Mouse (Mus musculus): Measurements from ENCODE around the gene Apoe. TPM values are rescaled to one million over a fixed set of nuclear protein-coding genes. Genes with fewer than 3 reads are reported as not detected.

Apoe gene
- polyA plus RNA-seq, 1 experiment from 2014 or later = 265 TPM

Other genes starting within 250 kb of the Apoe start
- 18.3 and 18.8 TPM in 2 replicates for gene Mark4, start 240.4 kb downstream of the Apoe start, polyA plus RNA-seq (2015; fragmentation: Nextera tagmentation; extraction: Ambion mirVana)
- gene Exoc3l2, start 235.9 kb downstream of the Apoe start, polyA plus RNA-seq (2015; fragmentation: Nextera tagmentation; extraction: Ambion mirVana) = 0.17 and 0.29 TPM in 2 replicates
- gene Bloc1s3, start 190.8 kb downstream of the Apoe start, polyA plus RNA-seq (2015; fragmentation: Nextera tagmentation; extraction: Ambion mirVana) = 4.9 and 5.4 TPM in 2 replicates
- 35.3 and 43.0 TPM in 2 replicates for gene Trappc6a, start 190.8 kb downstream of the Apoe start, polyA plus RNA-seq (2015; fragmentation: Nextera tagmentation; extraction: Ambion mirVana)
- 0.66 and 0.75 TPM in 2 replicates for gene Nkpd1, start 181.3 kb downstream of the Apoe start, polyA plus RNA-seq (2015; fragmentation: Nextera tagmentation; extraction: Ambion mirVana)
- gene Ppp1r37, start 136.1 kb downstream of the Apoe start, polyA plus RNA-seq (2015; fragmentation: Nextera tagmentation; extraction: Ambion mirVana) = 37.8 and 40.5 TPM in 2 replicates
- 0.19 and 0.57 TPM in 2 replicates for gene Zfp296, start 121.9 kb downstream of the Apoe start, polyA plus RNA-seq (2015; fragmentation: Nextera tagmentation; extraction: Ambion mirVana)
- gene Gemin7, start 121.6 kb downstream of the Apoe start, polyA plus RNA-seq (2015; fragmentation: Nextera tagmentation; extraction: Ambion mirVana) = 124 and 127 TPM in 2 replicates
- 61.3 and 64.9 TPM in 2 replicates for gene Clasrp, start 94.7 kb downstream of the Apoe start, polyA plus RNA-seq (2015; fragmentation: Nextera tagmentation; extraction: Ambion mirVana)
- gene Relb, start 69.8 kb downstream of the Apoe start, polyA plus RNA-seq (2015; fragmentation: Nextera tagmentation; extraction: Ambion mirVana) = 2.6 and 2.7 TPM in 2 replicates
- 92.4 and 99.6 TPM in 2 replicates for gene Clptm1, start 34.2 kb downstream of the Apoe start, polyA plus RNA-seq (2015; fragmentation: Nextera tagmentation; extraction: Ambion mirVana)
- gene Apoc2, start 21.2 kb downstream of the Apoe start, polyA plus RNA-seq (2015; fragmentation: Nextera tagmentation; extraction: Ambion mirVana) = not detected in 2 replicates
- not detected in 2 replicates for gene Gm44805, start 17.8 kb downstream of the Apoe start, polyA plus RNA-seq (2015; fragmentation: Nextera tagmentation; extraction: Ambion mirVana)
- gene Apoc4, start 17.7 kb downstream of the Apoe start, polyA plus RNA-seq (2015; fragmentation: Nextera tagmentation; extraction: Ambion mirVana) = not detected in 2 replicates
- gene Apoc1, start 6.5 kb downstream of the Apoe start, polyA plus RNA-seq (2015; fragmentation: Nextera tagmentation; extraction: Ambion mirVana) = 1.2 TPM in 2 replicates
- gene Tomm40, start 16.2 kb upstream of the Apoe start, polyA plus RNA-seq (2015; fragmentation: Nextera tagmentation; extraction: Ambion mirVana) = 137 and 147 TPM in 2 replicates
- 42.6 and 45.3 TPM in 2 replicates for gene Nectin2, start 51.3 kb upstream of the Apoe start, polyA plus RNA-seq (2015; fragmentation: Nextera tagmentation; extraction: Ambion mirVana)
- 6.8 TPM in 2 replicates for gene Bcam, start 71.8 kb upstream of the Apoe start, polyA plus RNA-seq (2015; fragmentation: Nextera tagmentation; extraction: Ambion mirVana)
- gene Cblc, start 97.6 kb upstream of the Apoe start, polyA plus RNA-seq (2015; fragmentation: Nextera tagmentation; extraction: Ambion mirVana) = not detected in 2 replicates
- 1.0 and 1.3 TPM in 2 replicates for gene Bcl3, start 123.6 kb upstream of the Apoe start, polyA plus RNA-seq (2015; fragmentation: Nextera tagmentation; extraction: Ambion mirVana)
- 7.6 and 8.4 TPM in 2 replicates for gene Gm19345, start 152.8 kb upstream of the Apoe start, polyA plus RNA-seq (2015; fragmentation: Nextera tagmentation; extraction: Ambion mirVana)
- gene Ceacam16, start 162.1 kb upstream of the Apoe start, polyA plus RNA-seq (2015; fragmentation: Nextera tagmentation; extraction: Ambion mirVana) = 0.43 and 0.50 TPM in 2 replicates
- not detected in 2 replicates for gene Ceacam19, start 188.8 kb upstream of the Apoe start, polyA plus RNA-seq (2015; fragmentation: Nextera tagmentation; extraction: Ambion mirVana)
- 7.1 and 7.3 TPM in 2 replicates for gene Pvr, start 222.0 kb upstream of the Apoe start, polyA plus RNA-seq (2015; fragmentation: Nextera tagmentation; extraction: Ambion mirVana)